Mouse (Mus musculus): Measurements from ENCODE around the gene Prelp. TPM values are rescaled to one million over a fixed set of nuclear protein-coding genes. Genes with fewer than 3 reads are reported as not detected.
A peak's percentile ranks its signal among the peaks of the same experiment; 100 is the strongest.

Gene Prelp
- total RNA-seq, 2 experiments from 2014 or later, result not detected

DNA sequence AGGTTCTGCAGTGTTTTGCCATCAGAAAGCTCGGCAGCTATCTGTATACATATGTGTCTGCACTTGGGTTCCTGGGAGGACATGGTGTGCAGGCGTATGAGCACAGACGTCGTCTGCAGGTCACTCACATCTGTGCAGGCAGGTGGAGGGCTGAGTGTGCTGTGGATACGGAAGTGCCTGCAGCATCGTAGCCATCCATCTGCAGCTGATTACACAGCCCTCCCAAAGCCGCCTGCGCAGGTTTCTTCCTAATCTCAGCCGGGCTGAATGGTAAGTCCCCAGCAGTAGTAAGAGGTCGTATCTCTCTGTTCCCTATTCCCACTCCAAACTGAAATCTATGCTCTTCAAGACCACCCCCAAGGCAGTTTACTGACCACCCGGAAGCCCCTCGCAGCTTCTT, 14.8 kb downstream of the Prelp start:
- no peak for ATAC-seq (replicated peaks; ENCODE audit: poor library complexity, severe bottlenecking)

DNA sequence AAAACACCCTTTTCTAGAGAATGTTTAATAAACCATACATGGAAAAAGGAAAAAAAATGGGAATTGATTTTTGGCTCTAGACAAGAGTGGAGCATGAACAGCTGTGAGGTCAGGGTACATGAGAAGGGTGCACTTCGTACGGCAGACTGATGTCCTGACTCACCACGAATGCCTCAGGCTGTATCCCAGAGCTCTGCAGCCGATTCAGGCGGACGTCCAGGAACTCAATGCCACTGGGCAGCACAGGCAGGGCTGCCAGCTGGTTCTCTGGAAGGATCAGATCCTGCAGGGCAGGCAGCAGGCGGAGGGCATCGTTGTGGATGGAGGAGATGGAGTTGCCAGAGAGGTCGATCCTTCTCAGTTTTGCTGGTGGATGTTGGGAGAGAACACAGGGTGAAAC, 20.4 kb downstream of the Prelp start:
- ATAC-seq (replicated peaks; ENCODE audit: poor library complexity, severe bottlenecking), result no peak

- ATAC-seq (replicated peaks; ENCODE audit: poor library complexity, severe bottlenecking), result no peak
Measured at GRCm38 (mm10) chr1:133899043-133899542, 22.1 kb downstream of the Prelp start.

DNA sequence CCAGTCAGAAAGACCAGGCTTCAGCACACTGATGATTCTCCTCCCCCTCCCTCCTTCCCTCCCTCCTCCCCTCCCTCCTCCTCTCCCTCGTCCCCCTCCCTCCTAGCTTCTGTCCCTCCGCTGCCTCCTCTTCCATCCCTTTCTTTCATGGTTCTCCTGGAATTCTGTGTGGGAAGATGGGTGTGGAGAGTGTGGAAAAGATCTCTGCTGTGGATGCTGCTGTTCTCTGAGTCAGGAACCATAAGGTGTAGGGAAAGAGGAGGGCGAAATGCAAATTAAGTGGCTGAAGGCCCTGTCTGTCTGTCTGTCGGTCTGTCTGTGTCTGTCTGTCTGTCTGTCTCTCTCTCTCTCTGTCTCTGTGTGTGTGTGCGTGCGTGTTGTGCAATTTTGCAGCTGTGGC, 23.9 kb downstream of the Prelp start:
- no peak for ATAC-seq (replicated peaks; ENCODE audit: poor library complexity, severe bottlenecking)

DNA sequence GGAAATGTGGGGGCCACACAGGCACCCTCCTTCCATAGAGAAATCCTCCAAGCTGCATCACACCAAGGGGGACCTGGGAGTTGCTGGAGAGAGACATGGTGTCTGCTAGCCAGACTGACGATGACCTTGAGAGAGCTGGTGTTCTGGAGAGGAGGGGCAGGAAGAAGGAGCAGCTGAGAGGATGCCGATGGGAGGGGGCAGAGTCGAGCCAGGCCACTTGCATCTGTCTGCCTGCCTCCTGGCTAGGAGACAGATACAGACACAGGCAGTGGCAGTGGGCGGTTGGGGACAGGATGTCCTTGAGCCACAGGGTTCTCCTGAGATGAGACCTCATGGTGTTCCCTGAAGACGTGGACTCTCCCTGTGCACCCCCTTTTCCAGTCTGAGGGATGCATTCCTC, 29.7 kb downstream of the Prelp start:
- ATAC-seq (replicated peaks; ENCODE audit: poor library complexity, severe bottlenecking), result no peak

DNA sequence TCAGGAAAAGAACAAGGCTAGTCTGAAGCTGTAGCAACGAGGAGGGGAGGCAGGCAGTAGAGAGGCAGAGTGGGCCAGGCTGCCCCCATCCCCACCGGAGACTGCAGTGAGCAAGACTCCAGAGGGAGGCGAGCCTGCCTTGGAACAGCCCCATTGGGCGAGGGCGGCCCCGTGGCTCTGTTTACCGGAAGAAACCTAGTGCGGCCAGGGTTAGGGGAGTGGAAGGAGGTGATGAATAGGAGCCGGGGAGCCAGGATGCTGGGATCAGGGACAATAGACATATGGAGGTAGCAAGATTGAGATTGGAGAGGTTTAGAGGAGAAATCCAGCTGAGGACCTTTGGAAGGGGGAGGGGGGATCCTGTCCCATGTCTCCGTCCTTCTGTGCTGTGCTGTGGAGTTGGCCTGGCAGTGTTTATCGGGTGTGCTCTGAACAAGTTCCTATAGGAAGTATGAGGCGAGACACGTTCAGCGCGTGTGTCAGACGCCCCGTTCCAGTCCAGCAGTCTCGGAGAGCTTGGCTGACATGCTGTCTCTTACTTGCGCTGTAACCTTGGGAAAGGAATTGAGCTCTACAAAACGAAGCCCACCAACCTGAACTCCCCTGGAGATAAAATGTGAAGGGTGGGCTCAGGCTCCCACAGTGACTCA, 31.1 kb downstream of the Prelp start:
- no peak for ATAC-seq (replicated peaks; ENCODE audit: poor library complexity, severe bottlenecking)

GRCm38 (mm10) chr1:133887538-133888250, 33.5 kb downstream of the Prelp start:
- ATAC-seq (replicated peaks; ENCODE audit: poor library complexity, severe bottlenecking), result peak; percentile 42

- ATAC-seq (replicated peaks; ENCODE audit: poor library complexity, severe bottlenecking), result peak; percentile 57
Measured at GRCm38 (mm10) chr1:133887044-133887443, 34.2 kb downstream of the Prelp start.

GRCm38 (mm10) chr1:133886431-133886830, 34.8 kb downstream of the Prelp start:
- ATAC-seq (replicated peaks; ENCODE audit: poor library complexity, severe bottlenecking), result peak; percentile 61

GRCm38 (mm10) chr1:133885811-133886210, 35.4 kb downstream of the Prelp start:
- peak; percentile 49 for ATAC-seq (replicated peaks; ENCODE audit: poor library complexity, severe bottlenecking)

- no peak for ATAC-seq (replicated peaks; ENCODE audit: poor library complexity, severe bottlenecking)
Measured at GRCm38 (mm10) chr1:133884746-133885145, 36.5 kb downstream of the Prelp start.

DNA sequence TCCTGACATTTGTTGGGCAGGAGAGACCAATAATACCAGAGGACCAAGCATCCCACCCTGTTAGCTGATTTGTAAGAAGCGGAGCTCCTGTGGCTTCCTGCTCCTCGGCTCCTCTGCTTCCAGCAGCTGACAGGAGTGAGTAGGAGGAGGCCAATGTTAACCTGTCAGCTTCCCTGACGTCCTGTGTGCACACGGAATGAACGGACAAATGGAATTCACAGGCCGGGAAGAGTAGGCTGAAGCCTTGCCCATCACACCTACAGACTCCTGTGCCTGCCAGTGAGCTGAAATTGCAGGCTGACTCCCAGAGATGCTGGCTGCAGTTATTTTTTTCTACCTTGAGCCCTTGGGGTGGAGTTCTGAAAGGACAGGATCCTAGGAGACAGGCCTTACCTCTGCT, 37.1 kb downstream of the Prelp start:
- no peak for ATAC-seq (replicated peaks; ENCODE audit: poor library complexity, severe bottlenecking)

DNA sequence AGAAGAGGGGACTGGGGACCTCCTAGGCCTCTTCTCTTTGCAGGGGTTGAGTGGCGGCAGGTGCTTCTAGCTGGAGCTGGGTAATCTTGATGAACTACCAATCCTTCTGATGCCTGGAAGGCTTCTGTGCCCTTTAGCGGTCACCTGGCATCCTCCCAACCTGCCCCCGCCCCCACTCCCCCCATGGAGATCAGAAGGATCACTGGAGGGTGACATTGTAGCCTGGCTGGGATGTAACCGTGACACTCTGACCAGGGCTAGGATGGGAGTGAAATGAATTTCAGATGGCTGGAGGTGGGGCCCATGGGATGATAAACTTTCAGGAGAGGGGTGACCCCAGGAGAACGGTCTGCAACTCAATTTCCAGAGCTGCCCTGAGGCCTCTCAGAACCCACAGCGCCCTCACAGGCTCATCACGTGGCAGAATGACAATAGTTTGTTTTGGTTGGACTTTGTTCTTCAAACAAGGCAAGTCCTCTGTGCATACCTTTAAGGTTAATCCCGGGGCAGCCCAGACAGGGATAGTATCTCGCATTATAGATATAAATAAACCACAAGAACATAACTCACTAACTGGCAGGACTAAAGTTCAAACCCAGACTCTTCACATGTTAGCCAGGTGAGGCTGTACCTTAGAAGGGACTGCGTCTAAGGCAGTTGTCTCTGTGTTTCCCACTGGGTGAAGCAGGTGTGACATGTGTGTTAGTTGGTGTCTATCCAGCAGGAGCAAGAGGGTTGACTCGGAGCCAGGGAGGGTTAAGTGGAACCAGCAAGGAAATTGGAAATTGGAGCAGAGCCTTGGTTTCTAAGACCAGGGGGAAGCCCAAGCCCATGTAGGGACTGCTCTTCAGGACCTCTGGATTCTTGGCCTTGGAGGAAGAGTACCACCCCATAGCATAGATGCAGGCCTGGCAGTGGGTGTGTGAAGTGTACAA, 38.7 kb downstream of the Prelp start:
- ATAC-seq (replicated peaks; ENCODE audit: poor library complexity, severe bottlenecking), result no peak

- no peak for ATAC-seq (replicated peaks; ENCODE audit: poor library complexity, severe bottlenecking)
Measured at GRCm38 (mm10) chr1:133881813-133882212, 39.4 kb downstream of the Prelp start.

DNA sequence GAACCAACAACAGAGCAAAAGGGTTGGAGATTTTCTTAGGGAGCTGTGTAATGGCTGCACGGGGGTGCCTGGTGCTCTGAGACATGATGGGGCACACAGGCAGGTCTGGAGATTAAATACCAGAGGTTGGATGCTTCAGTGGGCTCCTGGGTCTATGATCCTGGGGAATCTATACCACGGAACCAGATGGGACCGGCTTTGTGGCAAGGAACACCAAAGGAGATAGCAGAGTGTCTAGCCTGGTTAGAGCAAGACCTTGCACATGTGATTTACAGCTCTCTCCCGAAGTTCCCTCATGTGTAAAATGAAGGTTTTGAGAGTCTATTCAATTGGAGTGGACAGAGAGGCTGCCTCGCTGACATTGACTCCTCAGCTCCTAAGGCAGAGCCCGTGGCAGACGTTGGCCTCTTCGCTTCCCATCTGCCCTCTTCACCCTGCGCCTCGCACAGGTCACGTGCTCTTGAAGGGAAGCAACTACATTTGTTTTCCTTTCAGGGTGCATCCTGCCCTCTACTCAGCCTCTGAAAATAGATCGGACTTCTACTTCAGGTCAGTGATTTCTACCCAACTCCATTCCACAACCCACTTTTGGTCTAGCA, 42.3 kb downstream of the Prelp start:
- peak; percentile 50 for ATAC-seq (replicated peaks; ENCODE audit: poor library complexity, severe bottlenecking)

GRCm38 (mm10) chr1:133876936-133877335, 44.3 kb downstream of the Prelp start:
- no peak for ATAC-seq (replicated peaks; ENCODE audit: poor library complexity, severe bottlenecking)

- no peak for ATAC-seq (replicated peaks; ENCODE audit: poor library complexity, severe bottlenecking)
Measured at GRCm38 (mm10) chr1:133873086-133873813, 48.0 kb downstream of the Prelp start.

GRCm38 (mm10) chr1:133871241-133871640, 50.0 kb downstream of the Prelp start:
- ATAC-seq (replicated peaks; ENCODE audit: poor library complexity, severe bottlenecking), result no peak

GRCm38 (mm10) chr1:133869221-133869620, 52.0 kb downstream of the Prelp start:
- no peak for ATAC-seq (replicated peaks; ENCODE audit: poor library complexity, severe bottlenecking)

Data from granulocyte monocyte progenitor cell, adult 5-6 weeks (primary cell).